Mouse (Mus musculus) CH12.LX (cell line): Measurements from ENCODE around the gene Ldhal6b.

Experiments used
- CTCF ChIP-seq, 2 experiments: IDR thresholded peaks in 1 of 2; conservative IDR thresholded peaks in 1 of 2; 2 replicates each; pipeline ENCODE4 v1.5.1; 2011 to 2012; ENCODE audit warnings: low read depth in 2 of 2, low read length in 2 of 2, improper control_type of control experiment in 1 of 2, inconsistent platforms in 1 of 2, mild to moderate bottlenecking in 1 of 2, moderate library complexity in 1 of 2
- E2F4 ChIP-seq: IDR thresholded peaks from 2 replicates; pipeline ENCODE4 v1.6.1; 2011; ENCODE audit warnings: low read depth, low read length, improper control_type of control experiment; ENCODE audit not compliant: insufficient replicate concordance
- EP300 ChIP-seq: IDR thresholded peaks from 2 replicates; pipeline ENCODE4 v1.6.1; 2011; ENCODE audit warnings: low read length, improper control_type of control experiment
- KAT2A ChIP-seq: IDR thresholded peaks from 2 replicates; pipeline ENCODE4 v1.6.1; 2012; ENCODE audit warnings: low read length, improper control_type of control experiment, inconsistent platforms; ENCODE audit not compliant: insufficient replicate concordance
- MAFK ChIP-seq: IDR thresholded peaks from 2 replicates; pipeline ENCODE4 v1.6.1; 2011; ENCODE audit warnings: low read length, improper control_type of control experiment; ENCODE audit not compliant: insufficient replicate concordance
- MAZ ChIP-seq: IDR thresholded peaks from 2 replicates; pipeline ENCODE4 v1.6.1; 2012; ENCODE audit warnings: low read depth, mild to moderate bottlenecking, inconsistent platforms, low read length, improper control_type of control experiment, moderate library complexity

- TF ChIP-seq CTCF (conservative IDR thresholded peaks at IDR 0.05 in 1 of 2, IDR thresholded peaks at IDR 0.05 in 1 of 2; ENCODE audit: low read depth in 2 of 2, low read length in 2 of 2) (no peak), MAZ (no peak), EP300 (no peak), MAFK (no peak), KAT2A (no peak), E2F4 (no peak)
Measured at GRCm38 (mm10) chr17:5377151-5377929, 41.2 kb downstream of the Ldhal6b start.
